Mouse (Mus musculus): Measurements from ENCODE around the gene Actg1. TPM values are rescaled to one million over a fixed set of nuclear protein-coding genes. Genes with fewer than 3 reads are reported as not detected.
"Not testable (repeated sequence)": the region's sequence is repeated elsewhere in the genome, so short reads cannot be mapped to it uniquely, and the experiment has no call there.

Gene Actg1
- polyA plus RNA-seq, 1 experiment: 7,516 TPM

DNA sequence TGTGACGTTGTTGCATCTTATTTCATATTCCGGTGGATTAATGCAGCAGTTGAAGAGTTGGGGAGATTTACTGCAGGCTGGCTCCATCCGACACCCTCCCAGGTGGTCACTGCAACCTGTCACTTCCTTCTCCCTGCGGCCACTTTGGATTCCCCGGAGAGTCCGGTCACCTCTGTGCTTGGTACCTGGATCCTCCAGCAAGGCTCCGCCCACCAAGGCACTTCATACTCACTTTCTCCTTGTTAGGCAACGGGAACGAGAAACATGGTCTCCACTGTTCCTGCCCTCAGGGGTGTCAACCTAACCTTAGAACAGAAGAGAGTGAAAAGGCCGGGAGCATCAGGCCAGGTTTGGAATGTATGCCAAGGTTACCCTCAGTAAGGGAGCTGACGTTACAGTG, 2.4 kb upstream of the Actg1 start:
- Histone ChIP-seq H3K36me3 (ENCODE audit: control insufficient read depth, insufficient read depth) (peaks cover 13% of the 10 kb centered on the region), H3ac (ENCODE audit: control insufficient read depth, insufficient read length, low read depth) (peak overlapping the region; percentile 80), H3K79me3 (ENCODE audit: low read depth) (peaks cover 24% of the 10 kb centered on the region), H3K79me2 (ENCODE audit: control insufficient read depth, insufficient read depth) (peaks cover 55% of the 10 kb centered on the region), H3K27me3 (ENCODE audit: control insufficient read depth, insufficient read depth, insufficient read length) (no peaks in the 10 kb centered on the region), H3K4me3 (ENCODE audit: insufficient read depth, poor library complexity, severe bottlenecking) (peak overlapping the region; percentile 99)
- no peak for TF ChIP-seq USF1 (IDR thresholded peaks at IDR 0.05; ENCODE audit: low read depth)
- TF ChIP-seq MAX (IDR thresholded peaks at IDR 0.05): no peak
- TF ChIP-seq CTCF (IDR thresholded peaks at IDR 0.05; ENCODE audit: control insufficient read depth, insufficient read depth, insufficient read length): no peak
- TF ChIP-seq FOSL1 (IDR thresholded peaks at IDR 0.05; ENCODE audit: insufficient read depth, low read length, poor library complexity, severe bottlenecking): no peak

DNA sequence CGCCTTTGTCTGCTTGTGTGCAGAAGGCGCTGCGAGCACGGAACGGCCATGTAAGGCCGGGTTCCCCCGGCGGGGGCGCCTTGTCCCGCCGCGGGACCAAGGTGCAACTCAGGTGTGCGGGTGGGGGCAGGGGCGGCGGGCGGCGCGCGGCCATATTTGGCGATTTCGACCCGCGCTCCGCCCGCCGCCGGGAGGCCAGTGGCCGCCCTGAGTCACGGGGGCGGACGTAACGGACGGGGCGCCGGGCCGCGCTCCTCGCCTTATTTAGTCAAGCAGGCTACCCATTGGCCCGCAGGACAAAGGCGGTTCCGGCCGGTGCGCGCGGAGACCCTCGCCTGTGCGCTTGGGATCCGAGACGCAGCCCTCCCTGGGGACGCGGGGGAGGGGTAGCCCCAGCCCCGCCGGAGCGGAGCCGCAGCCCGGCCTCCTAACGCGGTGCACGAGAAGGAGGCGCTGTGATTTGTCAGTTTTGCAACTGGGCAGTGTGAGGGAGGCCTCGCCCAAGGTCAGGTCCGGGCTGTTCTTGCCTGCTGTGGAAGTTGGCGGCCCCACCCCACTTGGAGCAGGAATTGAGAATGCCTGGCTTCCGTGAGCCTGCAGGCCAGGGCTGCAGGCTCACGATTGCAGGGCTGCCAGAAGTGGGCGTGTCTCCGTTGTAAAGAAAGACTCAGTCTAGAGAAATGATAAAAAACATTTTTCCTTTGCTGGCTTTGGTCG, 1.8 kb upstream of the Actg1 start:
- Histone ChIP-seq H3K79me3 (ENCODE audit: low read depth) (peaks cover 29% of the 10 kb centered on the region), H3K79me2 (ENCODE audit: control insufficient read depth, insufficient read depth) (peaks cover 61% of the 10 kb centered on the region), H3ac (ENCODE audit: control insufficient read depth, insufficient read length, low read depth) (peak overlapping the region; percentile 80), H3K36me3 (ENCODE audit: control insufficient read depth, insufficient read depth) (peaks cover 18% of the 10 kb centered on the region), H3K27me3 (ENCODE audit: control insufficient read depth, insufficient read depth, insufficient read length) (no peaks in the 10 kb centered on the region), H3K4me3 (ENCODE audit: insufficient read depth, poor library complexity, severe bottlenecking) (peak overlapping the region; percentile 99)
- TF ChIP-seq MAX (IDR thresholded peaks at IDR 0.05) (peak; percentile 86), USF1 (IDR thresholded peaks at IDR 0.05; ENCODE audit: low read depth) (no peak), CTCF (IDR thresholded peaks at IDR 0.05; ENCODE audit: control insufficient read depth, insufficient read depth, insufficient read length) (no peak), MYOD1 (IDR thresholded peaks at IDR 0.05; ENCODE audit: control insufficient read depth, insufficient read length, low read depth) (no peak), CEBPB (IDR thresholded peaks at IDR 0.05; ENCODE audit: low read depth) (no peak), MYOG (IDR thresholded peaks at IDR 0.05; ENCODE audit: control insufficient read depth, extremely low read depth, insufficient read length) (no peak)

DNA sequence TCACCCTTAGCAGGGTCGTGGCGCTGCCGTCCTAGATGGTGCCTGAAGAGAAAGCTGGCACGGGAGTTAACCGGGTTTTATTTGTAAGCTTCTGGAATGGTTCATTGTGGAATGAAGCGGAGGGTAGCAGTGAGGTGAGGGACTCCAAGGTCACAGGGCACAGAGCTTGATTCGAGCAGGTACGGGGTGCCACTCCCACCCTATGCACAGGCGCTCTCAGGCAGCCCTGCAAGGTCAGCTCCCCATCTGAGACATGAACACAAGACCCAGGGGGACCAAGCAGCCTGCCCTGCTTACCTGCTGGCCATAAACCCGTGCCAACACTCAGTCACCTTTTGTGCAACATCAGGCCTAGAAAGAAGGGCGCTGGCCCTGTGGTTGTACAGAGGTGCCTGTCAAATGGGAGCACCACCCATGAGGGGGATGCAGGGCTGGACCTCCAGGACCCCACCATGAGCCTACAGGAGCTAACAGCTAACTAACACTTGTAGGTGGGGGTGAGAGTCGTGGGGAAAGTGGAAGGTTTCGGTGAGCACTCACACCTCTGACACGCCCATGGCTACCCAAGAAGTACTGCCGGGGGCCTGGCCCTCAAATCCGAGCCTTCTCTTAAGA, 1.1 kb upstream of the Actg1 start:
- H3K79me2 ChIP-seq (ENCODE audit: control insufficient read depth, insufficient read depth): peaks cover 63% of the 10 kb centered on the region
- H3K36me3 ChIP-seq (ENCODE audit: control insufficient read depth, insufficient read depth): peaks cover 21% of the 10 kb centered on the region
- peaks cover 31% of the 10 kb centered on the region for H3K79me3 ChIP-seq (ENCODE audit: low read depth)
- peak overlapping the region; percentile 99 for H3K4me3 ChIP-seq (ENCODE audit: insufficient read depth, poor library complexity, severe bottlenecking)
- no peaks in the 10 kb centered on the region for H3K27me3 ChIP-seq (ENCODE audit: control insufficient read depth, insufficient read depth, insufficient read length)
- TF ChIP-seq MAX (IDR thresholded peaks at IDR 0.05): no peak
- TF ChIP-seq FOSL1 (IDR thresholded peaks at IDR 0.05; ENCODE audit: insufficient read depth, low read length, poor library complexity, severe bottlenecking): no peak
- TF ChIP-seq USF1 (IDR thresholded peaks at IDR 0.05; ENCODE audit: low read depth): no peak
- TF ChIP-seq MYOG (IDR thresholded peaks at IDR 0.05; ENCODE audit: control insufficient read depth, extremely low read depth, insufficient read length): no peak
- no peak for TF ChIP-seq CTCF (IDR thresholded peaks at IDR 0.05; ENCODE audit: control insufficient read depth, insufficient read depth, insufficient read length)
- TF ChIP-seq MYOD1 (IDR thresholded peaks at IDR 0.05; ENCODE audit: control insufficient read depth, insufficient read length, low read depth): no peak
- TF ChIP-seq CEBPB (IDR thresholded peaks at IDR 0.05; ENCODE audit: low read depth): no peak
- H3ac ChIP-seq (ENCODE audit: control insufficient read depth, insufficient read length, low read depth): peak overlapping the region; percentile 79

DNA sequence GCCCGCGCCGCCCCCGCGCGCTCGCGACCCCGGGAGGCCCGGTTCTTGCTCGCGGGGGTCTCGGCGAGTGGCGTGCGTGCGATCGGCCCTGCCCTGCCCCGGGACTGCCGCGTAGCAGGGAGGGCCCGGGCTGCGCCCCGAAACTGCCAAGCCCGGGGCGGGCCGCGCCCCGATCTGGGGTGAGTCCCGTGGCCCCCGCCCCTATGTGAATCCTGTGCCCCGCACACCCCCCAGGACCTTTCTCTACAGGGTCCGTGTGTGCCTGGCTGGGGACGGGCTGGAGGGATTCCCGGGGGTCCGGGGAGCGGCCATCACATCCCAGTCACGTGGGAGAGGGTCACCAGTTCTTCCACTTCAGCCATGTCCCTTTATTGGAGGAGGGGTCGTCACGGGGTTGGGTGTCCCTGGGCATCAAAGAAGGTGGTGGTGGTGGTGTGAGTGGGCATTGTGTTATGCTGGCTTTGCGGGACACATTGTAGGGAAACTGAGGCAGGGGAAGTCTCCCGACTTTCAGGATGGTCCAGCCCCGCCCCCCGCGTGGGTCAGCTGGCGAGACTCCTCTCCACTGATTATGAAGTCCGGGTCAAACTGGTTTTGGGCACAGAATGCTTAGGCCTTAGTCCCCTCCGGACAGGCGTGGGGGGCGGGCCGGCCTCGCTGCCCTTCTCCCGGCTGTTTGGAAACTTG, 485 bp upstream of the Actg1 start:
- no peak for TF ChIP-seq CEBPB (IDR thresholded peaks at IDR 0.05; ENCODE audit: low read depth)
- TF ChIP-seq CTCF (IDR thresholded peaks at IDR 0.05; ENCODE audit: control insufficient read depth, insufficient read depth, insufficient read length): no peak
- no peak for TF ChIP-seq FOSL1 (IDR thresholded peaks at IDR 0.05; ENCODE audit: insufficient read depth, low read length, poor library complexity, severe bottlenecking)
- TF ChIP-seq USF1 (IDR thresholded peaks at IDR 0.05; ENCODE audit: low read depth): peak; percentile 75
- TF ChIP-seq MYOG (IDR thresholded peaks at IDR 0.05; ENCODE audit: control insufficient read depth, extremely low read depth, insufficient read length): no peak
- TF ChIP-seq MYOD1 (IDR thresholded peaks at IDR 0.05; ENCODE audit: control insufficient read depth, insufficient read length, low read depth): no peak
- H3K36me3 ChIP-seq (ENCODE audit: control insufficient read depth, insufficient read depth): peaks cover 21% of the 10 kb centered on the region
- peaks cover 31% of the 10 kb centered on the region for H3K79me3 ChIP-seq (ENCODE audit: low read depth)
- peak overlapping the region; percentile 99 for H3K4me3 ChIP-seq (ENCODE audit: insufficient read depth, poor library complexity, severe bottlenecking)
- H3ac ChIP-seq (ENCODE audit: control insufficient read depth, insufficient read length, low read depth): peak overlapping the region; percentile 79
- H3K27me3 ChIP-seq (ENCODE audit: control insufficient read depth, insufficient read depth, insufficient read length): no peaks in the 10 kb centered on the region
- peaks cover 63% of the 10 kb centered on the region for H3K79me2 ChIP-seq (ENCODE audit: control insufficient read depth, insufficient read depth)

DNA sequence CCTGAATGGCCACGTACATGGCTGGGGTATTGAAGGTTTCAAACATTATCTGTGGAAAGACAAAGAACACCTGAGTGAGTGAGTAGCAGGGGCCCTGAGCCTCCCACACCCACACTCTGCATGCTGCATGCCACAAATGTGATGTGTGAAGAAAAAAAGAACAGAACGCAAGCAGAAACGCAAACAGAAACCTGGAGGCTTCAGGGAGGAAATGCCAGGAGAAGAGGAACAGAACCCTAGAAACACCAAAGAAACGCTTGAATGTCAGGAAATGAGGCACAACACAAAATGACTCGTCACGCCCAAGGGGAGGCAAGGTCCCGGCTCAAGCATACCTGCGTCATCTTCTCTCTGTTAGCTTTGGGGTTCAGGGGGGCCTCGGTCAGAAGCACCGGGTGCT, 1.0 kb downstream of the Actg1 start:
- Histone ChIP-seq H3ac (ENCODE audit: control insufficient read depth, insufficient read length, low read depth) (peak overlapping the region; percentile 60), H3K4me3 (ENCODE audit: insufficient read depth, poor library complexity, severe bottlenecking) (peak overlapping the region; percentile 99), H3K36me3 (ENCODE audit: control insufficient read depth, insufficient read depth) (peaks cover 21% of the 10 kb centered on the region), H3K79me3 (ENCODE audit: low read depth) (peaks cover 31% of the 10 kb centered on the region), H3K27me3 (ENCODE audit: control insufficient read depth, insufficient read depth, insufficient read length) (no peaks in the 10 kb centered on the region), H3K79me2 (ENCODE audit: control insufficient read depth, insufficient read depth) (peaks cover 63% of the 10 kb centered on the region)
- no peak for TF ChIP-seq MYOG (IDR thresholded peaks at IDR 0.05; ENCODE audit: control insufficient read depth, extremely low read depth, insufficient read length)
- TF ChIP-seq MAX (IDR thresholded peaks at IDR 0.05): no peak
- TF ChIP-seq USF1 (IDR thresholded peaks at IDR 0.05; ENCODE audit: low read depth): no peak
- TF ChIP-seq CTCF (IDR thresholded peaks at IDR 0.05; ENCODE audit: control insufficient read depth, insufficient read depth, insufficient read length): no peak
- TF ChIP-seq CEBPB (IDR thresholded peaks at IDR 0.05; ENCODE audit: low read depth): no peak
- no peak for TF ChIP-seq FOSL1 (IDR thresholded peaks at IDR 0.05; ENCODE audit: insufficient read depth, low read length, poor library complexity, severe bottlenecking)
- no peak for TF ChIP-seq MYOD1 (IDR thresholded peaks at IDR 0.05; ENCODE audit: control insufficient read depth, insufficient read length, low read depth)

DNA sequence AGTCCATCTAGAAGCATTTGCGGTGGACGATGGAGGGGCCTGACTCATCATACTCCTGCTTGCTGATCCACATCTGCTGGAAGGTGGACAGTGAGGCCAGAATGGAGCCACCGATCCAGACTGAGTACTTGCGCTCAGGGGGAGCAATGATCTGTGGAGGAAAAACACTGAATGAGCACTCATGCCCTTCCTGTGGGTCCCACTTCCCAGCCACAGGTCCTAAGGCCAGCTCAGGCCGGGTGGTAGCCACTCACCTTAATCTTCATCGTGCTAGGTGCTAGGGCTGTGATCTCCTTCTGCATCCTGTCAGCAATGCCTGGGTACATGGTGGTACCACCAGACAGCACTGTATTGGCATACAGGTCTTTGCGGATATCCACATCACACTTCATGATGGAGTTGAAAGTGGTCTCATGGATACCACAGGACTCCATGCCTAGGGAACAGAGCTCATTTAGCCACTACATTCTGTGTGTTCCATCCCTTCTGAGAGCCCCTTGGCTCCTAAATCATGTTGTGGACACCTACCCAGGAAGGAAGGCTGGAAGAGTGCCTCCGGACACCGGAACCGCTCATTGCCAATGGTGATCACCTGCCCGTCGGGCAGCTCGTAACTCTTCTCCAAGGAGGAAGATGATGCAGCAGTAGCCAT, 1.8 kb downstream of the Actg1 start:
- Histone ChIP-seq H3K36me3 (ENCODE audit: control insufficient read depth, insufficient read depth) (peaks cover 21% of the 10 kb centered on the region), H3K79me3 (ENCODE audit: low read depth) (peaks cover 29% of the 10 kb centered on the region), H3ac (ENCODE audit: control insufficient read depth, insufficient read length, low read depth) (peak overlapping the region; percentile 69), H3K4me3 (ENCODE audit: insufficient read depth, poor library complexity, severe bottlenecking) (peak overlapping the region; percentile 82), H3K79me2 (ENCODE audit: control insufficient read depth, insufficient read depth) (peaks cover 56% of the 10 kb centered on the region)
- not testable (repeated sequence) for H3K27me3 ChIP-seq (ENCODE audit: control insufficient read depth, insufficient read depth, insufficient read length)
